22 mouse cellular contexts compared by ENCODE assay signal in genomic region chr1:183702888-183703287, GRCm38 (mm10).
DNase-seq lines count a peak whose midpoint lies in the region; ATAC-seq and TF ChIP-seq lines count a peak whose summit lies in the region.
"Had no signal": no experiment of that assay in that cellular context is flagged by ENCODE, and none has a peak within 500 bp of the region (broad histone marks: within the 10 kb centered on the region; RNA-seq: fewer than 3 reads in every experiment).

No protein-coding gene starts in this region.

- TF ChIP-seq POLR2A in lung, adult 2 months (IDR thresholded peaks at IDR 0.05; ENCODE audit: borderline replicate concordance, extremely low read depth, low read depth, low read length): no peak

- no peaks in the 10 kb centered on the region for H3K36me3 ChIP-seq in lung, embryonic 16.5 days (ENCODE audit: control insufficient read depth, insufficient read depth, low read length)
- H3K36me3 ChIP-seq in lung, postnatal 0 days (ENCODE audit: insufficient read depth, low read length): no peaks in the 10 kb centered on the region
- H3K36me3 ChIP-seq: G1E had no signal

- H3K4me3 ChIP-seq in lung, embryonic 16.5 days (ENCODE audit: low read length): no peak overlapping the region
- no peak overlapping the region for H3K4me3 ChIP-seq in lung, postnatal 0 days (ENCODE audit: low read depth, low read length)
- H3K4me3 ChIP-seq in lung, adult 2 months (replicated peaks; ENCODE audit: extremely low read depth, low read depth, low read length): no peak overlapping the region

- no peak for TF ChIP-seq EP300 in lung, postnatal 0 days (IDR thresholded peaks at IDR 0.05)

- peak; percentile 51; the same call in 1 of the 2 replicates for ATAC-seq in lung, embryonic 16.5 days (ENCODE audit: low read depth)
- peak; percentile 75 for ATAC-seq in lung, postnatal 0 days
- ATAC-seq: activated CD4-positive, CD25-positive, alpha-beta regulatory T cell, adult 4 months; CD4-positive, CD25-positive, alpha-beta regulatory T cell, adult 4 months; Patski had no signal

- no peak for DNase-seq in lung, adult 18-20 months
- DNase-seq in lung, postnatal 0 days (ENCODE audit: low spot score): peak; percentile 37
- DNase-seq in lung, postnatal 10 days: no peak
- DNase-seq in lung, postnatal 25 days (ENCODE audit: low spot score): peak; percentile 2
- no peak for DNase-seq in lung, postnatal 14 days
- DNase-seq in lung, postnatal 36 days: peak; percentile 18
- DNase-seq in lung, adult 2 months: no peak
- DNase-seq: adrenal gland, adult 2 months; adrenal gland, adult 8-10 months; adrenal gland, postnatal 10 days; adrenal gland, postnatal 14 days; adrenal gland, postnatal 25 days; adrenal gland, postnatal 36 days; B cell, adult 2 months; cerebellum, adult 11 months; cerebellum, adult 11-12 months had no signal

- no peak overlapping the region for H3K4me2 ChIP-seq in lung, embryonic 16.5 days (ENCODE audit: low read depth, low read length)
- H3K4me2 ChIP-seq in lung, postnatal 0 days (replicated peaks; ENCODE audit: low read depth, low read length): no peak overlapping the region

- 0 out of 2 replicates have a peak, but pooled peaks cover 4% of the 10 kb centered on the region for H3K4me1 ChIP-seq in lung, embryonic 16.5 days (replicated peaks; ENCODE audit: control insufficient read depth, insufficient read depth, low read length)
- no peaks in the 10 kb centered on the region for H3K4me1 ChIP-seq in lung, postnatal 0 days (ENCODE audit: insufficient read depth, low read depth, low read length)
- H3K4me1 ChIP-seq in lung, adult 2 months (ENCODE audit: control insufficient read depth, insufficient read depth, low read length): no peaks in the 10 kb centered on the region

- no peak overlapping the region for H3K27ac ChIP-seq in lung, embryonic 16.5 days (ENCODE audit: low read length)
- H3K27ac ChIP-seq in lung, postnatal 0 days (ENCODE audit: low read length): no peak overlapping the region

- no peak overlapping the region for H3K9ac ChIP-seq in lung, embryonic 16.5 days (ENCODE audit: low read length)
- H3K9ac ChIP-seq in lung, postnatal 0 days (replicated peaks; ENCODE audit: low read depth): no peak overlapping the region

- H3K27me3 ChIP-seq in lung, embryonic 16.5 days (ENCODE audit: control insufficient read depth, insufficient read depth, low read depth, low read length): no peaks in the 10 kb centered on the region
- no peaks in the 10 kb centered on the region for H3K27me3 ChIP-seq in lung, postnatal 0 days (replicated peaks; ENCODE audit: insufficient read depth, low read length)
- H3K27me3 ChIP-seq: CH12.LX, Patski had no signal

- no peaks in the 10 kb centered on the region for H3K9me3 ChIP-seq in lung, embryonic 16.5 days (ENCODE audit: control insufficient read depth, low read length)
- no peaks in the 10 kb centered on the region for H3K9me3 ChIP-seq in lung, postnatal 0 days (ENCODE audit: low read length)

- 85% methylated on average over 2 of the region's 2 CpGs for WGBS in lung, embryonic 16.5 days
- 69% methylated on average over 2 of the region's 2 CpGs for WGBS in lung, postnatal 0 days
- WGBS in lung, adult 2 months: 88% methylated on average over 2 of the region's 2 CpGs

- TF ChIP-seq CTCF in lung, postnatal 0 days (IDR thresholded peaks at IDR 0.05): no peak
- no peak for TF ChIP-seq CTCF in lung, adult 2 months (IDR thresholded peaks at IDR 0.05; ENCODE audit: insufficient read depth, low read length)

Comparison
In these comparisons a context has a peak if more than half of its experiments do, and no peak if none do; other contexts are left out.
1. DNase-seq: peak in lung, postnatal 0 days (single experiment), lung, postnatal 25 days (single experiment) and lung, postnatal 36 days (single experiment); none in lung, adult 18-20 months (0 of 2), lung, postnatal 10 days (single experiment), lung, postnatal 14 days (single experiment) and lung, adult 2 months (single experiment).